Mouse (Mus musculus): ENCODE measurements around the gene Arhgap31. TPM values are rescaled to one million over a fixed set of nuclear protein-coding genes. Genes with fewer than 3 reads are reported as not detected.

The Arhgap31 gene
- polyA plus RNA-seq, 1 experiment from 2014 or later: 3.5 TPM

GRCm38 (mm10) chr16:38635833-38636390 is 77.2 kb downstream of the Arhgap31 start:
- Histone ChIP-seq H3K27me3 (replicated peaks) (no peaks in the 10 kb centered on the region; the same call in 1 of the 2 replicates), H3K9me3 (replicated peaks) (no peaks in the 10 kb centered on the region), H3K27ac (no peak overlapping the region), H3K4me2 (no peak overlapping the region), H3K4me1 (no peaks in the 10 kb centered on the region), H3K36me3 (no peaks in the 10 kb centered on the region), H3K9ac (no peak overlapping the region), H3K4me3 (no peak overlapping the region)
- 57% methylated on average over 8 of the region's 8 CpGs for WGBS (ENCODE audit: insufficient replicate concordance)
- ATAC-seq: no peak

GRCm38 (mm10) chr16:38632147-38632546 is 80.9 kb downstream of the Arhgap31 start:
- no peak for ATAC-seq
- H3K4me3 ChIP-seq: no peak overlapping the region

GRCm38 (mm10) chr16:38625811-38626369 is 87.2 kb downstream of the Arhgap31 start:
- Histone ChIP-seq H3K4me1 (no peaks in the 10 kb centered on the region), H3K27ac (no peak overlapping the region)

More at GRCm38 (mm10) chr16:38632147-38632546, 80.9 kb downstream of the Arhgap31 start:
- H3K9ac ChIP-seq: no peak overlapping the region
- peaks cover 7% of the 10 kb centered on the region for H3K27me3 ChIP-seq (replicated peaks)
- H3K9me3 ChIP-seq (replicated peaks): no peaks in the 10 kb centered on the region
- H3K27ac ChIP-seq: no peak overlapping the region
- 37% methylated on average over 6 of the region's 6 CpGs for WGBS (ENCODE audit: insufficient replicate concordance)
- H3K36me3 ChIP-seq: no peaks in the 10 kb centered on the region
- H3K4me1 ChIP-seq: no peaks in the 10 kb centered on the region
- H3K4me2 ChIP-seq: no peak overlapping the region

GRCm38 (mm10) chr16:38625411-38625810 is 87.7 kb downstream of the Arhgap31 start:
- H3K9me3 ChIP-seq (replicated peaks): no peaks in the 10 kb centered on the region
- 69% methylated on average over 7 of the region's 7 CpGs for WGBS (ENCODE audit: insufficient replicate concordance)
- no peak overlapping the region for H3K4me2 ChIP-seq
- no peak overlapping the region for H3K27ac ChIP-seq
- no peak overlapping the region for H3K9ac ChIP-seq
- H3K27me3 ChIP-seq (replicated peaks): peaks cover 7% of the 10 kb centered on the region
- no peak overlapping the region for H3K4me3 ChIP-seq
- no peak for ATAC-seq
- H3K4me1 ChIP-seq: no peaks in the 10 kb centered on the region
- no peaks in the 10 kb centered on the region; the same call in 1 of the 2 replicates for H3K36me3 ChIP-seq

More at GRCm38 (mm10) chr16:38625811-38626369, 87.2 kb downstream of the Arhgap31 start:
- Histone ChIP-seq H3K4me3 (no peak overlapping the region), H3K4me2 (no peak overlapping the region), H3K9me3 (replicated peaks) (no peaks in the 10 kb centered on the region), H3K27me3 (replicated peaks) (peaks cover 7% of the 10 kb centered on the region), H3K9ac (no peak overlapping the region), H3K36me3 (no peaks in the 10 kb centered on the region)
- 59% methylated on average over 10 of the region's 10 CpGs for WGBS (ENCODE audit: insufficient replicate concordance)
- no peak for ATAC-seq

GRCm38 (mm10) chr16:38624303-38624702 is 88.8 kb downstream of the Arhgap31 start:
- H3K4me2 ChIP-seq: no peak overlapping the region
- H3K36me3 ChIP-seq: no peaks in the 10 kb centered on the region; the same call in 1 of the 2 replicates
- H3K9me3 ChIP-seq (replicated peaks): no peaks in the 10 kb centered on the region
- no peak for ATAC-seq
- H3K4me3 ChIP-seq: no peak overlapping the region
- H3K27ac ChIP-seq: no peak overlapping the region
- H3K4me1 ChIP-seq: no peaks in the 10 kb centered on the region
- H3K27me3 ChIP-seq (replicated peaks): peaks cover 7% of the 10 kb centered on the region
- no peak overlapping the region for H3K9ac ChIP-seq
- WGBS (ENCODE audit: insufficient replicate concordance): 68% methylated on average over 11 of the region's 11 CpGs

GRCm38 (mm10) chr16:38622283-38622682 is 90.8 kb downstream of the Arhgap31 start:
- H3K36me3 ChIP-seq: no peaks in the 10 kb centered on the region; the same call in 1 of the 2 replicates
- H3K9ac ChIP-seq: no peak overlapping the region
- no peak overlapping the region for H3K27ac ChIP-seq
- H3K4me3 ChIP-seq: no peak overlapping the region
- H3K9me3 ChIP-seq (replicated peaks): no peaks in the 10 kb centered on the region
- H3K27me3 ChIP-seq (replicated peaks): no peaks in the 10 kb centered on the region
- H3K4me2 ChIP-seq: no peak overlapping the region
- ATAC-seq: no peak
- 40% methylated on average over 2 of the region's 2 CpGs for WGBS (ENCODE audit: insufficient replicate concordance)
- H3K4me1 ChIP-seq: no peaks in the 10 kb centered on the region

- H3K9me3 ChIP-seq (replicated peaks): no peaks in the 10 kb centered on the region
- no peaks in the 10 kb centered on the region; the same call in 1 of the 2 replicates for H3K36me3 ChIP-seq
- no peak for ATAC-seq
- no peak overlapping the region for H3K9ac ChIP-seq
- no peaks in the 10 kb centered on the region for H3K27me3 ChIP-seq (replicated peaks)
- H3K4me3 ChIP-seq: no peak overlapping the region
- WGBS (ENCODE audit: insufficient replicate concordance): 79% methylated on average over 16 of the region's 16 CpGs
- no peak overlapping the region for H3K27ac ChIP-seq
- H3K4me1 ChIP-seq: no peaks in the 10 kb centered on the region
- H3K4me2 ChIP-seq: no peak overlapping the region
Observed at GRCm38 (mm10) chr16:38620696-38621450, 92.2 kb downstream of the Arhgap31 start.

- WGBS (ENCODE audit: insufficient replicate concordance): 27% methylated on average over 6 of the region's 6 CpGs
- no peak overlapping the region for H3K4me2 ChIP-seq
- H3K9me3 ChIP-seq (replicated peaks): peaks cover 4% of the 10 kb centered on the region
- H3K36me3 ChIP-seq: no peaks in the 10 kb centered on the region; the same call in 1 of the 2 replicates
- H3K27ac ChIP-seq: no peak overlapping the region
- no peaks in the 10 kb centered on the region for H3K4me1 ChIP-seq
- no peak overlapping the region for H3K4me3 ChIP-seq
- ATAC-seq: no peak
- H3K9ac ChIP-seq: no peak overlapping the region
- no peaks in the 10 kb centered on the region for H3K27me3 ChIP-seq (replicated peaks)
Observed at GRCm38 (mm10) chr16:38619054-38619453, 94.0 kb downstream of the Arhgap31 start.

GRCm38 (mm10) chr16:38617977-38618376 is 95.1 kb downstream of the Arhgap31 start:
- no peak overlapping the region for H3K4me2 ChIP-seq
- no peaks in the 10 kb centered on the region; the same call in 1 of the 2 replicates for H3K36me3 ChIP-seq
- H3K9ac ChIP-seq: no peak overlapping the region
- no peak overlapping the region for H3K4me3 ChIP-seq
- no peaks in the 10 kb centered on the region for H3K27me3 ChIP-seq (replicated peaks)
- ATAC-seq: no peak
- H3K9me3 ChIP-seq (replicated peaks): peaks cover 4% of the 10 kb centered on the region
- 79% methylated on average over 13 of the region's 13 CpGs for WGBS (ENCODE audit: insufficient replicate concordance)
- H3K4me1 ChIP-seq: no peaks in the 10 kb centered on the region
- no peak overlapping the region for H3K27ac ChIP-seq

- peaks cover 10% of the 10 kb centered on the region; the same call in 1 of the 2 replicates for H3K36me3 ChIP-seq
- H3K27me3 ChIP-seq (replicated peaks): no peaks in the 10 kb centered on the region
- H3K27ac ChIP-seq: no peak overlapping the region
- H3K9me3 ChIP-seq (replicated peaks): peaks cover 15% of the 10 kb centered on the region
- no peak for ATAC-seq
- no peak overlapping the region for H3K4me2 ChIP-seq
- no peak overlapping the region for H3K4me3 ChIP-seq
- no peak overlapping the region for H3K9ac ChIP-seq
- no peaks in the 10 kb centered on the region for H3K4me1 ChIP-seq
- WGBS (ENCODE audit: insufficient replicate concordance): 81% methylated on average over 6 of the region's 6 CpGs
Observed at GRCm38 (mm10) chr16:38613646-38614045, 99.4 kb downstream of the Arhgap31 start.

- Histone ChIP-seq H3K36me3 (peaks cover 10% of the 10 kb centered on the region; the same call in 1 of the 2 replicates), H3K4me2 (no peak overlapping the region), H3K9me3 (replicated peaks) (peaks cover 15% of the 10 kb centered on the region), H3K27me3 (replicated peaks) (no peaks in the 10 kb centered on the region), H3K4me1 (no peaks in the 10 kb centered on the region), H3K27ac (no peak overlapping the region), H3K9ac (no peak overlapping the region), H3K4me3 (no peak overlapping the region)
- WGBS (ENCODE audit: insufficient replicate concordance): 73% methylated on average over 5 of the region's 5 CpGs
- ATAC-seq: no peak
Observed at GRCm38 (mm10) chr16:38612646-38613045, 100.4 kb downstream of the Arhgap31 start.

- no peaks in the 10 kb centered on the region for H3K27me3 ChIP-seq (replicated peaks)
- ATAC-seq: no peak
- peaks cover 11% of the 10 kb centered on the region; the same call in 1 of the 2 replicates for H3K9me3 ChIP-seq (replicated peaks)
- no peak overlapping the region for H3K9ac ChIP-seq
- no peak overlapping the region for H3K4me3 ChIP-seq
- H3K4me1 ChIP-seq: no peaks in the 10 kb centered on the region
- WGBS (ENCODE audit: insufficient replicate concordance): 67% methylated on average over 18 of the region's 18 CpGs
- no peak overlapping the region for H3K4me2 ChIP-seq
- H3K27ac ChIP-seq: no peak overlapping the region
- peaks cover 10% of the 10 kb centered on the region; the same call in 1 of the 2 replicates for H3K36me3 ChIP-seq
Observed at GRCm38 (mm10) chr16:38609092-38609491, 104.0 kb downstream of the Arhgap31 start.

All from liver, embryonic 12.5 days (tissue).